Mouse (Mus musculus): ENCODE measurements at regions not wholly inside any gene's neighbourhood (a gene's known extent, or its start where the extent isn't known, plus 50 kb on each side); places are given as distances from the start of the nearest gene placed in this dataset.

DNA sequence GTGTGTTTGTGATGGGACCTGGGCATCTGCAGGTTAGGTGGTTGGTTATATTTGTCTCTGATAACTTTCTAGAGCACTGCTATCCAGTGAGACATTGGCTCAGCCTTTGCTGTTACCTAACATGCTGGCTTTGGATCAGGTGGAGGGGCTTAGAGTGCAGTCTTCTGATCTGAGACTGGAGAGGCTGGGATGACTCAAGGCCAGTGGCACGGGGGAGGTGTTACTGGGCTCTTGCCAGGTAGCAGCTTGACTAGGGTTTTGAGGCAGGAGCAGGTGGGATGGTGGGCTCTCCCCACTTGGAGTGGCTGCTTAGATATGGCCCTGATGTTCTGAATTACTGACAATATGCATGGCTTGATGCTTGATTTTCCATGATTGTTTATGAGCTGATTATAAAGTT lies 236.0 kb downstream of the Zfp704 start:
- WGBS = 65% methylated on average over 1 of the region's 1 CpGs
- ATAC-seq (ENCODE audit: insufficient number of reproducible peaks, low FRiP score, low TSS enrichment, low read depth) = no peak

DNA sequence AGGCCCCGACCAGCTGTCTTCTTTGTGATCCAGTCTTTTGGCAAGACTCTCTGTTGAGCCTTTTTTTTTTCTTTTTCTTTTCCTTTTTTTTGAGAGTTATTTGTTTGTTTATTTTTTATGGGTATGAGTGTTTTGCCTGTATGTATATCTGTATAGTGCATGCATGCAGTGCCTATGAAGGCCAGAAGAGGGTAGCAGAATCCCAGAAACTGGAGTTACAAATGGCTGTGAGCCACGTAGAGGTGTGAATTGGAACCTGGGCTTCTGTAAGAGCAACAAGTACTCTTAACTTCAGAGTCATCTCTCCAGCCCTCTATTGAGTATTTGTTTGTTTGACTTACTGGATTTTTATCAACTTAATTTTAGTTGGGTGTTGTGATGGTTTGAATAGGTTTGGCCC lies 239.8 kb downstream of the Zfp704 start:
- Histone ChIP-seq H3K9ac (no peak overlapping the region), H3K4me3 (replicated peaks) (no peak overlapping the region), H3K4me2 (replicated peaks) (no peak overlapping the region), H3K27me3 (no peaks in the 10 kb centered on the region), H3K4me1 (no peaks in the 10 kb centered on the region), H3K9me3 (replicated peaks) (no peaks in the 10 kb centered on the region), H3K27ac (replicated peaks) (no peak overlapping the region), H3K36me3 (no peaks in the 10 kb centered on the region)
- ATAC-seq (ENCODE audit: insufficient number of reproducible peaks, low FRiP score, low TSS enrichment, low read depth) = no peak
- 91% methylated on average over 2 of the region's 2 CpGs for WGBS

More for the DNA sequence above, 236.0 kb downstream of the Zfp704 start:
- H3K27me3 ChIP-seq = no peaks in the 10 kb centered on the region
- no peak overlapping the region for H3K4me3 ChIP-seq (replicated peaks)
- no peaks in the 10 kb centered on the region for H3K9me3 ChIP-seq (replicated peaks)
- H3K4me2 ChIP-seq (replicated peaks) = no peak overlapping the region
- H3K36me3 ChIP-seq = no peaks in the 10 kb centered on the region
- no peak overlapping the region for H3K9ac ChIP-seq
- H3K4me1 ChIP-seq = no peaks in the 10 kb centered on the region
- no peak overlapping the region for H3K27ac ChIP-seq (replicated peaks)

DNA sequence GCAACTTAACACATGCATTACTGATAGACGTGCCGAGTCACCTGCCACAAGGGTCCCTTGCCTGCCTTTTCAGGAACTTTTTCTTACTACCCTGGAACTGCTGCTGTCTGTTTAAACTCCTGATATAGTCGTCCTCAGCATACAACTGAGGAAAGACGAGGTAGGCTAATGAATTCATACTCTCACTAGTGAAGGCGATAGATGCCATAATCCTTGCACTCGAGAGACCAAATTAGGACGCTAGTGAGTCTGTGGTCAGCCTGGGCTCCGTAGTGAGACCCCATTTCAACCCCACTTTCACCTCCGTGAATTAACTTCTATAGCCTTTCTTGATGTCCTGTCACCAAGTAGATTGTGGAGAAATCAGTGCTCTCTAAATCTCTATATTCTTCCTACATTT lies 244.1 kb downstream of the Zfp704 start:
- Histone ChIP-seq H3K4me3 (replicated peaks) (no peak overlapping the region), H3K27ac (replicated peaks) (no peak overlapping the region), H3K36me3 (no peaks in the 10 kb centered on the region), H3K9me3 (replicated peaks) (no peaks in the 10 kb centered on the region), H3K9ac (no peak overlapping the region), H3K4me1 (no peaks in the 10 kb centered on the region), H3K4me2 (replicated peaks) (no peak overlapping the region), H3K27me3 (no peaks in the 10 kb centered on the region)
- WGBS = 82% methylated on average over 9 of the region's 9 CpGs
- no peak for ATAC-seq (ENCODE audit: insufficient number of reproducible peaks, low FRiP score, low TSS enrichment, low read depth)

DNA sequence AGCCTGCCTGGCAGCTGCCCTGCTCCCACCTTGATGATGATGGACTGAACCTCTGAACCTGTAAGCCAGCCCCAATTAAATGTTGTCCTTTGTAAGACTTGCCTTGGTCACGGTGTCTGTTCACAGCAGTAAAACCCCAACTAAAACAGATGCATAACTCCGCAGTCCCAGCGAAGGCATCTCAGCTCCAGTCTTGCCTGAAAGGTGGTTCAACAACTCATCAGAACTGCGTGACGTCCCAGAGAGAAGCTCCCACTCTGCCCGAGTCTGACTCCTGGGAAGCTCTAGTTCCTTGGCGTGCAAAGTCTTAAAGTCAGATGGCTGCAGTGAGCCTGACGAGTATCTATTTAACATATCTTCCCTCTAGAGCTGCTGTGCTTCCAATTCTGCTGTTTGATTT lies 250.7 kb downstream of the Zfp704 start:
- Histone ChIP-seq H3K9ac (no peak overlapping the region), H3K27me3 (no peaks in the 10 kb centered on the region), H3K4me1 (no peaks in the 10 kb centered on the region; the same call in 1 of the 2 replicates), H3K4me2 (replicated peaks) (no peak overlapping the region), H3K9me3 (replicated peaks) (no peaks in the 10 kb centered on the region), H3K27ac (replicated peaks) (no peak overlapping the region), H3K36me3 (no peaks in the 10 kb centered on the region), H3K4me3 (replicated peaks) (no peak overlapping the region)
- no peak for ATAC-seq (ENCODE audit: insufficient number of reproducible peaks, low FRiP score, low TSS enrichment, low read depth)
- 93% methylated on average over 8 of the region's 8 CpGs for WGBS

DNA sequence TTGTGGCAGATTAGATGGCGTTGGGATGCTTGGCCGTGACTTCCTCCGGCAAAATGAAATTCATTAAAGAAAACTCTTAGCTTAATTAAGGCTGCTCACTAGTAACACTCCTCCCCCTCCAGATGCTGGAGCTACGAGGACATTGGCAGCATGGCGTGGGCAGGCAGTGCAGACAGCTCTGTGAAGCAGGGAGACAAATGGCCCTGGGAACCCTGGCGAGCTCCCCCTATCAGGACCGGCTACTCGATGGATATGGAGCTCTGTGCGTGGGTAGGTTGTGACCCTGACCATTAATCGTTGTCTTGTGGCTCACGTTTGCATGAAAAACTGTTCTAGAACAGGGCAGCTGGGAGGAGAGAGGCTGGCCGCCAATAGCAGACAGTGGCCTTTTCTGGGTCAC lies 251.8 kb downstream of the Zfp704 start:
- Histone ChIP-seq H3K27me3 (no peaks in the 10 kb centered on the region), H3K4me2 (replicated peaks) (no peak overlapping the region), H3K4me3 (replicated peaks) (no peak overlapping the region), H3K9me3 (replicated peaks) (no peaks in the 10 kb centered on the region), H3K4me1 (no peaks in the 10 kb centered on the region; the same call in 1 of the 2 replicates), H3K27ac (replicated peaks) (0 out of 2 replicates have a peak overlapping the region, but pooled peaks have one; percentile 11), H3K9ac (no peak overlapping the region), H3K36me3 (no peaks in the 10 kb centered on the region)
- no peak for ATAC-seq (ENCODE audit: insufficient number of reproducible peaks, low FRiP score, low TSS enrichment, low read depth)
- WGBS = 66% methylated on average over 12 of the region's 12 CpGs

DNA sequence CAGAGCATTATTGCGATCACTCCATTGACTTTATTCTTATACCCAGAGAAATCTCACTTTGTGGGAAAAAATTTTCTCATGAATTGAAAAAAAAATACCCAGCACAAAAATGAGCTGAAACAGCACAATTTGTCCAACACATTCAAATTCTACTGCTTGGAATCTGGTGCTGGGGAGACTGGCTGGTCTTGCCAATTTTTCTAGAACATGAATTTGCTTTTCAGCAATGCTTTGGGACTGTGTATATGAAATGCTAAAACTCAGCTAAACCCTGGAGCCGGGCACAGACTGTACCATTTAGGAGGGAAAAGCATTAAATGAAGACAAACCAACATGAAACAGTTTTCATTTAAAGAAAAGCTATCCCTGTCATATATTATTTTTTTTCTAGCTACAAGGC lies 252.2 kb downstream of the Zfp704 start:
- Histone ChIP-seq H3K9me3 (replicated peaks) (no peaks in the 10 kb centered on the region), H3K4me2 (replicated peaks) (no peak overlapping the region), H3K27ac (replicated peaks) (no peak overlapping the region), H3K36me3 (no peaks in the 10 kb centered on the region), H3K4me1 (no peaks in the 10 kb centered on the region; the same call in 1 of the 2 replicates), H3K4me3 (replicated peaks) (no peak overlapping the region), H3K9ac (no peak overlapping the region), H3K27me3 (no peaks in the 10 kb centered on the region)
- ATAC-seq (ENCODE audit: insufficient number of reproducible peaks, low FRiP score, low TSS enrichment, low read depth) = no peak
- WGBS = 75% methylated on average over 2 of the region's 2 CpGs

DNA sequence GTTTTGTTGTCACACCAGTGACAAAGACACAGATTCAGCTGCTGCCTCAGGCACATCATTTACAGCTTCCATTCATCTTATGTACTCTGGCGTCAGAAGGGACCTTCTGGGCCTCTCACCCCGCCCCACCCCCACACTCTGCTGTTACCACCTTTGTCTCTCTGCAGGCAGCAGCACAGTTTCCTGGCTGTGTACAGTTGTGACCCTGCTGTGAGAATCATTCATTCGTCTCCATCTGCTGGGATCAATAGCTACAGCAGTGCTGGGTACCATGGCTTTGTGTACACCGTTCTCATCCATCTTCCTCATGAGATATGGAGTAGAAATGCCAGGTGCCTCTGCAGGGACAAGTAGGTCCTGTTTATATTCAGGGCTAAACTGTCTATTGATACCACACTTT lies 254.0 kb downstream of the Zfp704 start:
- 65% methylated on average over 4 of the region's 4 CpGs for WGBS
- no peak overlapping the region for H3K9ac ChIP-seq
- peaks cover 3% of the 10 kb centered on the region; the same call in 1 of the 2 replicates for H3K27me3 ChIP-seq
- H3K36me3 ChIP-seq = no peaks in the 10 kb centered on the region
- no peak overlapping the region for H3K4me2 ChIP-seq (replicated peaks)
- ATAC-seq (ENCODE audit: insufficient number of reproducible peaks, low FRiP score, low TSS enrichment, low read depth) = no peak
- H3K9me3 ChIP-seq (replicated peaks) = no peaks in the 10 kb centered on the region
- no peaks in the 10 kb centered on the region; the same call in 1 of the 2 replicates for H3K4me1 ChIP-seq
- no peak overlapping the region for H3K4me3 ChIP-seq (replicated peaks)
- no peak overlapping the region for H3K27ac ChIP-seq (replicated peaks)

DNA sequence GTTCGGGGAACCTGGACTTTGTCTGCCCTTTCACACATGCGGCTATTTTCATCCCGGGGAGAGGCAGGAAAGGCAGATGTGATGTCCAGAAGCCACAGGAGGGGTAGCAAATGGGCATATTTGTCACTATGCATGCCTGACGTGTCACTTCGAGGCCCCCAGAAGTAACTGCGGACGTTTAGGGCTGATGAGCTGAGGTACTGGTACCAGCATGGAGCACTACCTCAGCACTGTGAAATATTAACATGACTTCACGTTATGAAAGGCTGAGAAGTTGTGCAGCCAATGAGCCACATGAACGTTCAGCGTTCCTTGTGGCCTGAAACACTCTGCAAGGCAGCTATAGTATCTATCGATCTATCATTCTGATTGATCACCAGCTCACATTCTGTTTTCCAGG lies 255.1 kb downstream of the Zfp704 start:
- Histone ChIP-seq H3K4me3 (replicated peaks) (no peak overlapping the region), H3K4me1 (no peaks in the 10 kb centered on the region; the same call in 1 of the 2 replicates), H3K36me3 (no peaks in the 10 kb centered on the region), H3K27me3 (peaks cover 3% of the 10 kb centered on the region; the same call in 1 of the 2 replicates), H3K9me3 (replicated peaks) (no peaks in the 10 kb centered on the region), H3K4me2 (replicated peaks) (no peak overlapping the region), H3K27ac (replicated peaks) (no peak overlapping the region), H3K9ac (no peak overlapping the region)
- 88% methylated on average over 11 of the region's 11 CpGs for WGBS
- no peak for ATAC-seq (ENCODE audit: insufficient number of reproducible peaks, low FRiP score, low TSS enrichment, low read depth)

DNA sequence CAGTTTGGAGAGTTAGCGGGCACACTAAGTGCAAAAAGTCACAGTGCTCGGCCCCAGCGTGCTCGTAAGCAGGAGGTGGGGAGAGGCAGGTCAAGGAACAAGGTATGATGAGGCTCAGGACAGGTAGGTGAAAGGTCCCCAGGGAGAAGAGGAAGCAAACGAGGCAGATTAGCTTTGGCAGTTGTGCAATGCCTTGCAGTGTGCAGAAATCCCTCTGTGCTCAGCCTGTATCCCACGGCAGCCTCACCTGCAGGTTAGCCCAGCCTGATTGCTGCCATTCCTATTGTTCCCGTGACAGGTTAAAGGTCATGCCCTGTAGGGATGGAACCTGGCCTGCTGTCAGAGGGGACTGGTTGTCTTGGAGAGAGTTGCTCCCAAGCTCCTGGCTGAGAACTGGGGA lies 257.6 kb downstream of the Zfp704 start:
- no peak for ATAC-seq (ENCODE audit: insufficient number of reproducible peaks, low FRiP score, low TSS enrichment, low read depth)
- WGBS = 46% methylated on average over 7 of the region's 7 CpGs
- no peak overlapping the region for H3K27ac ChIP-seq (replicated peaks)
- H3K4me1 ChIP-seq = peaks cover 6% of the 10 kb centered on the region
- no peaks in the 10 kb centered on the region for H3K36me3 ChIP-seq
- H3K9me3 ChIP-seq (replicated peaks) = no peaks in the 10 kb centered on the region
- H3K4me2 ChIP-seq (replicated peaks) = no peak overlapping the region
- no peak overlapping the region for H3K4me3 ChIP-seq (replicated peaks)
- H3K9ac ChIP-seq = no peak overlapping the region
- peaks cover 13% of the 10 kb centered on the region for H3K27me3 ChIP-seq

DNA sequence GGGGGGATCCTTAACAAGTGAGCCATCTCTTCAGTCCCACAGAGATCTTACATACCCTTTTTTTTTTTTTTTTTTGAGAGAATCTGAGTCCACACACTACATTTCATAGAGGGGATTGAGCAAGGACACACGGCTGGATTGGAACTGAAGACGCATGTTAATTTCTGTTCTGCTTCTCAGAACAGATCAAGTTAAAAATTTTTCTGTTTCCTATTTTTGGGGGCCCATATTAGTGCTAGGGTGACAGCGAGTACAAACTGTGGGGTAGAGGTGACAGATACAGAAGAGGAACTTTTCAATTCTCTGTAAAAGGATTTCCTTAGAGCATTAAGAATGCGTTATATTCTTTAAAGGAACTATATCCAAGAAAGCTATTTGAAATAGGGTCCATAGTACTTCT lies 260.1 kb downstream of the Zfp704 start:
- Histone ChIP-seq H3K27ac (replicated peaks) (no peak overlapping the region), H3K4me3 (replicated peaks) (no peak overlapping the region), H3K4me1 (peaks cover 11% of the 10 kb centered on the region), H3K36me3 (no peaks in the 10 kb centered on the region), H3K27me3 (peaks cover 18% of the 10 kb centered on the region), H3K9ac (no peak overlapping the region), H3K4me2 (replicated peaks) (no peak overlapping the region), H3K9me3 (replicated peaks) (no peaks in the 10 kb centered on the region)
- 81% methylated on average over 4 of the region's 4 CpGs for WGBS
- no peak for ATAC-seq (ENCODE audit: insufficient number of reproducible peaks, low FRiP score, low TSS enrichment, low read depth)

DNA sequence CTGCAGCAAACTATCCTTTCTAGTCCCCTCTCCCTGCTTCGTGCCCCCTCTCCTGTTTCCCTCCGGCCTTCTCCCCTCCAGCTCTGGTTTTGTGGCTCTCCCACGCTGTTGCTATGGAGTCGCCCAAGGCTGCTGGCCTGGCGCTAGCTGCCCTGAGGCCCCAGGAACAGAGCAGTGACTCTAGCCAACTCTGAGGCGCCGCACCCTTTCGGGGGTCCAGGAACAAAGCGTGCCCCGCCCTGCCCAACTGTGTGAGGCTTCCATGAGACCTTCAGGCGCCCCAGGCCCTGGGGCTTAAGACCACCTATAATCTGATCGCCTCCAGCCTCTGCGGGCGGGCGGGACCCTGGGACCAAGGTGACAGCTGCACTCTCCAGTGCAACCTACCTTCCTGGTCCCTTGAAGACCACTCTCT lies 262.4 kb downstream of the Zfp704 start:
- no peak overlapping the region for H3K27ac ChIP-seq (replicated peaks)
- ATAC-seq (ENCODE audit: insufficient number of reproducible peaks, low FRiP score, low TSS enrichment, low read depth) = peak; percentile 55; the same call in 1 of the 2 replicates
- no peaks in the 10 kb centered on the region for H3K9me3 ChIP-seq (replicated peaks)
- H3K4me2 ChIP-seq (replicated peaks) = peak overlapping the region; percentile 97
- H3K4me1 ChIP-seq = peaks cover 11% of the 10 kb centered on the region
- H3K4me3 ChIP-seq (replicated peaks) = peak overlapping the region; percentile 53
- H3K9ac ChIP-seq = no peak overlapping the region; the same call in 1 of the 2 replicates
- H3K27me3 ChIP-seq = peaks cover 18% of the 10 kb centered on the region
- no peaks in the 10 kb centered on the region for H3K36me3 ChIP-seq
- 6% methylated on average over 15 of the region's 15 CpGs for WGBS

DNA sequence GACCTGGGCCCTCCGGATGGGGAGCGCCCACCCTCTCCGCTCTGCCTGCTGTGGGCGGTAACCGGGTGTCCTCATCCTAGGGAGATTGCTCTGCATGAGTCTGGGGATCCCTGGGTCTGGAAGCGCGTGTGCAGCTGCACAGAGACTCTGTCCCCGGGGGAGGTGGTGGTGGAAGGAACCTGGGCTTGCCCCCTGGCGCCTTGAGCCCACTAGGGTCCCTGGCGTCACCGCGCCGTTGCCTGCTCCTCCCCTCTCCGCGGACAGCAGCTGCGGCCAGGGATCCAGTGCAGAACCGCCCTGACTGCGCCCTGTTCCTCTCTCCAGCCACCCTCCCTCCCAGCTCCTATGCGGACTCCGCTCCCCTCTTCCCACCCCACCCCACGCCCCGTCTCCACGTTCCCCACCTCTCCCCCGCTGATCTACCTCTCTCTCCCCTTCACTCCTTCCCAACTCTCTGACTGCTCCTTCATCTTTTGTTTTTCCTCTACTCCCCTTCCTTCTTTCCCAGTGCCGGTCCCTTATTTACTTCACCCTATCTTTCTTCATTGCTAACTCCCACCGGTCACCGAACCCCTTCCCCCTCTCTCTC lies 262.9 kb downstream of the Zfp704 start:
- WGBS = under 1% methylated on average over 27 of the region's 27 CpGs
- peaks cover 15% of the 10 kb centered on the region for H3K27me3 ChIP-seq
- H3K4me1 ChIP-seq = peaks cover 11% of the 10 kb centered on the region
- peak overlapping the region; percentile 53 for H3K4me3 ChIP-seq (replicated peaks)
- no peak overlapping the region for H3K27ac ChIP-seq (replicated peaks)
- peak; percentile 79 for ATAC-seq (ENCODE audit: insufficient number of reproducible peaks, low FRiP score, low TSS enrichment, low read depth)
- peak overlapping the region; percentile 97 for H3K4me2 ChIP-seq (replicated peaks)
- no peaks in the 10 kb centered on the region for H3K9me3 ChIP-seq (replicated peaks)
- H3K36me3 ChIP-seq = no peaks in the 10 kb centered on the region
- H3K9ac ChIP-seq = peak overlapping the region; percentile 39
